Mouse (Mus musculus) G1E-ER4 (cell line): ENCODE measurements around the gene L3hypdh. TPM values are rescaled to one million over a fixed set of nuclear protein-coding genes. Genes with fewer than 3 reads are reported as not detected.

Experiments
- GATA1 ChIP-seq: IDR thresholded peaks from one replicate; pipeline ENCODE4 v1.8.0; 2012; ENCODE audit warnings: low read length, inconsistent platforms
- polyA plus RNA-seq: library from polyadenylated mRNA; stranded (reverse); fragments of >175 nt; gene quantifications from 2 replicates; pipeline ENCODE4 v1.2.3, GENCODE M21; 2012

The L3hypdh gene
- polyA plus RNA-seq, 1 experiment: 1.1 TPM

DNA sequence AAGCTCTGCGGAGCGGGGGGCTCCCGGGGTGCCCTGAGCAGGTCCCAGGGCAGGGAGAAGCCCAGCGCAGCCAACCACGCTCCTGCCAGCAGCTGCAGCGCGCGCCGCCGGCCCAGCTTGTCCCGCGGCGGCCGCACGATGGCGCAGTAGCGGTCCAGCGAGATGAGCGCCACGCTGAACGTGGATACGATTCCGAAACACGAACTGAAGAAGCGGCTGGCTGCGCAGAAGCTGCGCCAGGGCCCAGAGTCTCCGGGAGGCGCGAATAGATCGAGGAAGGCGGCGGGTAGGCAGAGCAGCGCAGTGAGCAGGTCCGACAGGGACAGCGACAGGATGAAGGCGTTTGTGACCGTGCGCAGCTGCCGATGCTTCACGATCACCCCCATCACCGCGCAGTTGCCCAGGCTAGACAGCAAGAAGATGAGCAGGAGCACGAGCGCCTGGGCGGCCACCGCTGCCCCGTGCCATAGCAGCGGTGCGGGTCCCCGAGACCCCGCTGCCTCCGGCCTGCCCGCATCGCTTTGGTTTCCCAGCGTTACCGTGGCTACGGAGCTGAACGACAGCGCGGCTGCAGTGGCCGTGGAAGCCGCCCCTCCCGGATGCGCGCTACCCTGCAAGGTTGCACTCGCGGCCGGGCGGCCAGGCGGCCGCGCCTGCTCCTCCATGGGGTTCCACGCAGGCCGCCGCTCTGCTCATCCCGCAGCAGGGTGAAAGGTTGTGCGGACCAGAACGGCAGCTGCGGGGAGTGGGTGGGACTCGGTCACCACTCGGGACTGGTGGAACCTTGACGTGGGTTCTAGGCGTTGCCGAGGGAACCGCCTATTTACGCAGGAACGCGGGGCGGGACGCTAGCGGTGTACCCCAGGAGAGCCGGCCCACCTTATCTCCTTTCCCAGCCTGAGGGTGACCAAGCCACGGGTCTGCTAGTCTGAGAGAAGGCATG, 14.6 kb downstream of the L3hypdh start, which contains the start of gene Gpr135:
Gpr135 (minus strand) TSS at position 799 of the 943 bp plus-strand sequence.
- TF ChIP-seq GATA1: no peak

DNA sequence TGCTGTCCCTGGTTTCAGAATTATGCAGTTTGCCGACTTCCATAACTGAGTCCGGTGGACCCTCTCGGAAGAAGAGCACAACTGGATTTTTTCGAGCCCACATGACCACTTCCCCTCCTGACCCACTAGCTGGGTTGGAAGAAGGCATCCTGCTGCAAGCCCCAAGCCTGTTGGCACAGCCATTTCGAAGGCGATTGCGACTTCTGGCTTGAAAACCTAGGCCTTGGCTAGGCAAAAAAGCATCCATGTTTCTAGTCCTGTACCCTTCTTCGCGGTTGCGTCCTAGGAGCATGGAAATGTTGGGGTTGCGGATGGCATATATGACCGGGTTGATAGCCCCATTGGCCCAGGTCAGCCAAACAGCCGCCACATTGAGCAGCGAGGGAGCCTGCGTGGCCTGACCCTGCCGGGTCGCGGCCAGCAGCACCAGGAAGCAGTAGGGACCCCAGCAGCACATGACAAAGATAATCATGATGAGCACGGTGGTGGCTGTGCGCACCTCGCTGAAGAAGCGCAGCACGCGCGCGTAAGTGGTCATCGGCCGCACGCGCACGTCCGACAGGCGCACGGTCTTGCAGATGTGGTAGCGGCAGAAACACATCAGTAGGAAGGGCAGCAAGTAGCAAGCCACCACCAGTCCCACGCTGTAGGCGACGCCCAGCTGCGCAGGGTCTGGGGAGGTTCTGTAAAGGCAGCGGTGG, 15.5 kb downstream of the L3hypdh start:
- TF ChIP-seq GATA1: no peak

DNA sequence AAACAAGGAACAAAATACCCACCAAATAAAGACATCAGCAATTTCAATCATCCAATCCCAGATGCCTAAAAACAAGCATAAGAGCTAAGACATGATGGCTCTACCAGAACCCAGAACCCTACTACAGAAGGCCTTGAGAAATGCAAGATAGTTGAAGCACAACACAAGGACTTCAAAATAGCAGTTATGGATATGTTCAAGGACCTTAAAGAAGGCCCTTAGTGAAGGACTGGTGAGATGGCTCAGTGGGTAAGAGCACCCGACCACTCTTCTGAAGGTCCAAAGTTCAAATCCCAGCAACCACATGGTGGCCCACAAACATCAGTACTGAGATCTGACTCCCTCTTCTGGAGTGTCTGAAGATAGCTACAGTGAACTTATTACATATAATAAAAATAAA, 27.5 kb downstream of the L3hypdh start:
- TF ChIP-seq GATA1: no peak

DNA sequence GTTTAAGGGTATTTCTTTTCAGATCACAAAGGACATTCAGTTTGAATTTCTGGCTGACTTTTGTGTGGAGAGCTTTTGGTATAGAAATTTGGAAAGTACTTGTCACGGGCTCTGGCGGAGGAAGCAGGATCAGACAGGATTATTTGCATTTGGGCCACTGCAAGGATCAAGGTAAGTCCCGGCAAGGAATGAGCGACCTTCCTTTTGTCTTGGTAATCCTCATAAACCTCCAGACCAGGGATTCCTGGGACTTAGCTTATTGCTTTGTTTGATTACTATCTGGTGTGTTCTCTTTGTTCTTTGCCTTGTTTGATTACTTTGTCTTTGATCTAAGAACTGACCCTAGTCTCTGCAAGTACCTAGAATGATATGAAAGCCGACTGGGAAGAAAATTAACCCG, 31.4 kb downstream of the L3hypdh start:
- TF ChIP-seq GATA1: no peak

DNA sequence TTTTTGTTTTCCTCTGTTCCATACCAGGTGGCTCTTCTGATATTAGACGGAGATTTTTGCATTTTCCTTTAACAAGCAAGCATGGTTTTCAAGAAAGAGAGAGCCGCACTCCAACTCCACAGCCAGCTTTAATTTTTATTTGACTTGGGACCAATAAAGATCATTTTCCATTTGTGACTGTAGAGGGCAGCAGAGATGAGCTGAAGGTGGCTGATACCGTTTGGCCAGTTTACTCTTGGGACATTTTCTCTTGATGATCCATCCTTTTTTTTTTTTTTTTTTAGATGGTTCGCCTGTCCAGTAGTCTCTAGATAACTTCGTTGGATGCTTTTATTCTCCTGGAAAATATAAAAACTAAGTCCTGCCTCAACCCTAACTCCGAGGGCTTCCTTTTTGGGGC, 31.9 kb downstream of the L3hypdh start:
- no peak for TF ChIP-seq GATA1

DNA sequence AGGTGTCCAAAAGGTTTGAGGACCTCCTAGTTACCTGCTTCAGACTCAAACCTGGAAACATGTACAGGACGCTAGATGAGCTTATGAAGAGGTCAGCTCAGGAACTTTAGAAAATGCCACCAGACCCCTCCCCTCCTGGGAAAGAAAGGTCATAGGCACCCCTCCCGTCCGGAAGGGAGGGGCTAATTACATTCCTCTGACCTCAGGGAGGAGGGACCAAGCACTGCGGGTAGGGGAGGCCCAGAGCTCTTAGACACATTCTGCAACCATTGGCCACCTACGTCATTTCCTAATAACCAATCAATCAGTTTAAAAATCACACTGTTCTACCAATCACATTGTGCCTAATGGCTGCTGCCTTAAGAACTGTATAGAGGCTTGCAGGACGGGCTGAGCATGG, 32.7 kb downstream of the L3hypdh start:
- TF ChIP-seq GATA1: no peak

DNA sequence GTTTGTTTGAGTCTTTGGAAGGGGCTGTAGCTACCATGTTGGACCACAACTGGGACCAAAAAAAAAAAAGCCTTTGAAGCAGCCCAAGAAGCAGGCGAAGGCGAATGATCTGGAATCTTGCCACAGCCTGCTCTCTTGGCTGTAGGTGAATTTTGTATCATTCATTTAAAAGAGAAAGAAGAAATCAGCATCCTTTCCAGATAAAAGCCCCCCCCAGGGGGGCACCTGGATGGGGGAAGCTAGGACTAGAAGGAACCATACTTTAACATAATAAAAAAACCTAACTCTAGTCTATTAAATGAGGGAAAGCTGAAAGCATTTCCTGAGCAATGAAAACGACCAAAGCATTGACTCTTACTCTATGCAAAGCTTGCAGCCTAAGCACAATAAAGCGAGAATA, 34.4 kb downstream of the L3hypdh start:
- TF ChIP-seq GATA1: no peak

DNA sequence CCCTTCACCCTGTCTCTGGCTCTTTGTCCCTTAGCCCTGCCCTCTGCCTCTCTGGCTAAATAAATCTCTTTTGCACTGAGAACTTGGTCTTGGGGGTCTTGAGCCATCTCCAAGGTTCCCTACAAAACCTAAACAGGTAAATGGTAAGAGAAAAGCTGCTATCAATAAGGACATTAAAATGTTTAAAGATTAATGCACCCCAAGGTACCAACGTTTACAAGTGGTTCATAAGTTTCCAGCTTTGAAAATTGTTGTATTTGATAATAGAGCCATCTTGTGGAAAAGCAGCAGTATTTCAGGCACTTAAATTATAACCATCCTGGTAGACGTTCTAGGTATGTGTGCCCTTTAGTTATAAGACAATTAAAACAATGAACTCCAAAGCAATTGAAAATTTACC, 37.7 kb downstream of the L3hypdh start:
- TF ChIP-seq GATA1: no peak

DNA sequence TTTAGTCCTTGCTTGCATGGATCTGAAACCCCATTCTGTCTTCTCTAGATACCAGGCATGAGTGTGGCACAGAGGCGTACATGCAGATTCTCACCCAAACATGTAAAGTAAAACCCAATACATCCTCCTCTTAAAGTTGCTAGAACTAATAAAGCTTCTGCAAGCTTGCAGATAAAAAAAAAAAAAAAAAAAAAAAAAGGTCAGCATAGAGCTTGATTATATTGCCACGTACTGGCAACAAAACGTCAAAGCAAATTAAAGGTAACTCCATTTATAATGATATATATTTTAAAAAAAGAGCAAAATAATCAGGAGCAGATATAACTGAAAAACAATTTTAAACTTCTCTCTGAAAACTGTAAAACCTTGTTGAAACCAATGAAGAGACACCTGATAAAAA, 44.0 kb downstream of the L3hypdh start:
- TF ChIP-seq GATA1: no peak

DNA sequence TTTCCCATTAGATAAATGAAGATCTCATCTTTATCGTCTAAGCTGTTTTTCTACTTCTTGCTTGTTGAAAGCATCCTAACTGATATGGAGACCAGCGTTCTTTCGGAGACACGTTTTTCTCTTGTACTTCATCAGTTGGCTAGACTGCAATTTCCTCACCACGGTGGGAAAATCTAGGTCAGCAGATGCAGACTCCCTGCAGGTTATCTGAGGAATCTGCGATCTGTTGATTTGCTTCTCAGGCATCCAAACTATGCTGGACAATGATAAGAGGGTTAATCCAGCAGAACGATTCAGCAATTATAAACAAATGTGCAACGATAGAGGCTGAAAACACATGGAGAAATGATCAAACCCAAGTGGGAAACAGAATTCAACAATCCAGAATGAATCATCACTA, 45.7 kb downstream of the L3hypdh start:
- TF ChIP-seq GATA1: no peak

DNA sequence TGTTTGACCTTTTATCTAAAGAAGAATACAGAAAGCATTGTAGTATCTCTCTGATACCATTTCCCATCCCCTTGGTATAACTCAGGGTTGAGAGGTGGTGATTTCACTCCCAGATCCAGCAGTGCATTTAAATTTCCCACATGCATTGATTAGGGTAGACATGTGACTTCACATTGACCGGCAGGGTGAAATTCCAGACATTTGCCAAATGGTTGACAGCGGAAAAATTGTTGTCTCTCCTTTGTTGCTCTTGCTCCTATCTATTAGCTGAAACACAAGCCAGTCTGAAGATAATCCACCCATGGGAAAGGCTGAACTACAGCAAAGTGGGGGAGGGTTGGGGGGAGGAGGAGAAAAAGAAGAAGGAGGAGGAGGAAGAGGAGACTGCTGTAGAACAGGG, 46.4 kb downstream of the L3hypdh start:
- TF ChIP-seq GATA1: no peak

DNA sequence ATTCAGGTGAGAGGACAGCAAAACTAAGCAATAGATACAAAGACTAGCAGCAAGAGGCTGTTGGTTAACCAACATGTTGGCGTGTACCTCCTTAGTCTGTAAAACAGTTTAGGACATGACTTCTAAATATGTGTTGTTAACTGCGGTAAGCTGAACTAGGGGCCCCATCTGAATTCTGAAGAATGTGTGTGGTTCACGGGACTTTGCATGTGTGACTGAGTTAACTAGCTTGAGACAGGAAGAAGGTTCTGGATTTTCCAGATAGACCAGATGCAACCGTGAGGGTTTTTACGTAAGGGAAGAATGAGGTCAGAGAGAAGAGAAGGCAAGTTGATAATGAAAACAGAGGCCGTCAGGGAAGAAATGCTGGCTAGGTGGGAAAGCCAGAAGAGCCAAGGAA, 48.2 kb downstream of the L3hypdh start:
- no peak for TF ChIP-seq GATA1

DNA sequence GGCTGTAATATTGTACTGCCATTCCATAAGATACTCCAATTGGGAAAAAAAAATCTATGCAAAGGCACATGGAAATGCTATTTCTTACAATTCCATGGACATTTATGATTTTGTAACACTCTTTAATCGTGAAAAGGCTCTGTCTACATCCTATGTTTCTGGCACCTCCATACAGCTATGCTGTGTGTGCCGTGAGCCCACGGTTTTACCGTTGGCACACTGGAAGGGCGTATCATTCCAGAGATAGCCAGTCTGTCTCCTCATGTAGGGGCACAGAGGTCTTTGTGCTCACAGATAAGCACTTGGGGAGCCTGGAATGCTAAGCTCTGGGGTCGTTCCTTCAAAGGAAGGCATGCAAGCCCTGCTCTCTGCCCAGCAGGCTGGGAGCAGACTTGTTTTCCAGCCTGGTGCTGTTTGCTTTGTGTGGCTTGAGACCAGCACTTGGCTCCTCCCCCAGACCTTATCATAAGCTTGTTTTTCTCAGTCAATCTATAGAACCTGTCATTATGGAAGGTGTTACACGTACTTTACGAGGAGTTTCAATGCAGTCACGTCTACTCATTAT, 49.1 kb downstream of the L3hypdh start:
- no peak for TF ChIP-seq GATA1

DNA sequence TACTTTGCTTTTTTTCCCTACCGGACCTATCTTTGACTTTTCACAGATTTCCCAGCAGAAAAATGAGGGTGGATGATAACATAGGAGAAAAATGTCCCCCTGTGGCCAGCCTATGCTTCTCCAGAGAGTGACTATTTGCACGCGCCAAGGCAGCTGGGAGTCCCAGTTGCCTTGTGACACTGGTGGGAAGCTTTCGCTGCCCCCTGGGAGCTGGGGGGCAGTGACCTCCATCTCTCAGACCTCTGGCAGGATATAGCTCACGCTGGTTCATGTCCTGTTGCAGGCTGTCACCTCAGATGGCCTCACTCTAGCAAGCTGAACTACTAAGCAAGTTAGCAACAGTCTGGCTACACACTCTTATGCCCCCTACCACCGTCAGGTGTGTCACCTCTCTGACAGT, 53.4 kb downstream of the L3hypdh start:
- no peak for TF ChIP-seq GATA1

DNA sequence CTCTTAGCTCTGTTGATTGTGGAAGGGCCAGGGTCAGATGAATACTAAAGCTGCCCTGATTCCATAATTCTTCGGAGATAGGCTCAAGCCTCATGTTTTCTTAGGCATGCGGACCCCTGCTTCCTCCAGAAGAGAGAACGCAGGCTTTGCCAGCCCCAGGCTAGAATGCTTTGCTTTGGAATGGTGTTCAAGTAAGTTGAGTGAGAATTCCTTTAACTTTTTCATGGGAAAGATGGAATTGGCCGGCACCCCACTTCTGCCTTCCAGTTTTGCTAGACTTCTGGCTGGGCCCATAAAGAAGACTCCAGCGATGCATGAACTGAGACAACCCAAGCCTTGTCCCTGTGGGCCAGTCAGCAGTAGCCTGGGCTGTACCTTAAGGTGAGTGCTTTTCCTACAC, 54.1 kb downstream of the L3hypdh start:
- TF ChIP-seq GATA1: no peak

DNA sequence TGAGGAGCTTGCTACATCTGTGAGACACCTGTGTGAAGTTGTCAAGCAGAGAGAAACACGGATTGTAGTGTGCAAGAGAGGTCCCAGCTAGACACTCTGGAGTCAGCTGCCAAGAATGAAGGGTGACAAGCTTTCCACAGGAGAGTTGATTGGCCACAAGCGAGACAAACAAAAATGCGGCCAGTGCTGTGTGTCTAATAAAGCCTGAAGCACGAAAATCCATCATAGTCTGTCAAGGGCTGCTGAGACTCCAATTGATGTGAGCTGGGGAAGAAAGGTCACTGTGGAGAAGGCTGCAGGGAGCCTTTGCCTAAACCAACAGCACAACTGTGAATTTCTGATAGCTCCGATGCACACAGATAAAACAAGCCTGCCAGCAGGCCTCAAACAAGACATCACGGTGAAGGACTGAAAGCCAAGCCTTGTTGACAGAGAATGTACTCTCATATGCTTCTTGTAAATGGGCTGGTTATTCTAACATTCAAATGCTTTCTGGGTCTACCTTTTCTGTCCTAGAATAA, 59.9 kb downstream of the L3hypdh start:
- TF ChIP-seq GATA1: no peak
